Mouse (Mus musculus): ENCODE measurements at regions not wholly inside any gene's neighbourhood (a gene's known extent, or its start where the extent isn't known, plus 50 kb on each side); places are given as distances from the start of the nearest gene placed in this dataset.

DNA sequence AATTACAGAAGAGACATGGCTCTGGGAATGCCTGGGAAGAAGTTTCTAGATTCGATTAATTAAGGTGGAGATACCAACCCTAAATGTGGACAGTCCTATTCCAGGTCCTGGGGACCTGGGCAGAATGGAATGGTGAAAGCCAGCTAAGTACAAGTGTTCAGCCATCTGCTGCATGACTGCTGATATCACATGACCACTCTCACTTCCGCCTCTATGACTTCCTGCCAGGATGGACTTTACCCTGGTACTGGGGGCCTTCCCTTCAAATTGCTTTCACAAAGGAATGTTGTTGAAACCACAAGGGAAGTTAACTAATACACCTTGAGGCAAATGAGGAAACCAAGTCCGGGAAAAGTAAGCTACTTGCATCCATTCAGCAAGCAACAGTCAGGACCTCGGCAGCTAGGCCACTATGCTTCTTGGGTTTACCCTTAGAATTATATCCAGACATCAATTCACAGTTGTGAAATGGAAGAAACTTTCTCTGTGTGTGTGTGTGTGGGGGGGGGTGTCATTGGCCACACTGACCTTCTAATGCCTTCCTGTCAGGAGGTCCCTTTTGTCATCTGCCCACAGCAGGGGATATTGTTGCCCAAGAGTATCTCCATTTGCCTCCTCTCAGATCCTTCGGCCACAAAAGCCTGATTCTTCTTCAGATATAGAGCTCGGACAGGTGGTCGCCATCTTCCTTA, 330.6 kb downstream of the Nuak1 start:
- Histone ChIP-seq H3K27ac (no peak overlapping the region), H3K4me3 (no peak overlapping the region)
- DNase-seq (ENCODE audit: low spot score in 2 of 2): no peak
- no peak for TF ChIP-seq CTCF (conservative IDR thresholded peaks at IDR 0.05)

DNA sequence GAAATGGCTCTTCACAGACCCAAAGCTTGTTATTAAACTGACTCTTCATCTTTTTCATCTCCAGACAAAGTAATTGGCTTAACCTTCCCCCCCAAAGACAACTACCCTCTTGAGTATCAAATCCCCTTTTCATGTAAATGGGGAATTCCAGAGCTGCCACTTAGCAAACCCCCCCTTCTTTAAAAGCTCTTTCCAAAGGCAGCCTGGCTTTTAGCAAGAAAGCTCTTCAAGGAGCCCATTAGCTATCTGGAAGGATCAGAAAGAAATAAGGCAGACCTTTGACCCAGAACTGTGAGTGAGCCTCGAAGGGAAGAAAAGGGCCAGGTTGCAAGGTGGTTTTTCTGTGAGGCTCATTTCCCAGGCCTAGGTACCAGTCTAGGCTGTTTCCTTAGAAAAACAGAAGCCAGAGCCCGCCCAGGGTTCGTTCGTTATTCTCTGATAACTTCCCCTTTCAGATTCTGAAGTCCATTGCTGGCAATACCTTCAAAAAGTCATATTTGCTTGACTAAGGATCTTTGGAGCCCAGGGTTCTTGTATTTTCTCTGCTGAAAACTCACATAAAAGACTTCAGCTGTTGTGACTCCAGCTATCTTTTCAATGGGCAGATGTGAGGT, 329.9 kb downstream of the Nuak1 start:
- no peak for TF ChIP-seq CTCF (conservative IDR thresholded peaks at IDR 0.05)
- H3K4me3 ChIP-seq: no peak overlapping the region
- no peak overlapping the region for H3K27ac ChIP-seq
- DNase-seq (ENCODE audit: low spot score in 2 of 2): no peak

DNA sequence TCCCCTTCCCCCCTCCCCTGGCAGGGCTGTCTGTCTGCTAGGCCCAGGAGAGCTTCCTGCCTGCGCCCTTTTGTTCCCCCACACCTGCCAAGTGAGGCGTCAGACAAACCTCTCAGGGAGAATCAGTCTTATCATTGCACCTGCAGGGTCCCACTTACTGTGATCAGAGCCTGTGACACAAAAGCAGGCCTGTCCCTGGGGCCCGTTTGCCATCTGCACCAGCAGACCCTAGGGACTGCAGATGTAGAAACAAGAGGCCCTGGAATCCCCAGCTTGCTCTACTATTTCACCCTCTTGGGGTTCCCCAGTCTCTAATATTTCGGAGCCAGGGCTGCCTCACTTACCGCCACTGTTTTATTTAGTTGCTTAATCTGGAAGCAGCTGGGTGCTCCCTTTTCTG, 328.9 kb downstream of the Nuak1 start:
- TF ChIP-seq CTCF (conservative IDR thresholded peaks at IDR 0.05): no peak
- H3K27ac ChIP-seq: no peak overlapping the region
- DNase-seq (ENCODE audit: low spot score in 2 of 2): no peak

DNA sequence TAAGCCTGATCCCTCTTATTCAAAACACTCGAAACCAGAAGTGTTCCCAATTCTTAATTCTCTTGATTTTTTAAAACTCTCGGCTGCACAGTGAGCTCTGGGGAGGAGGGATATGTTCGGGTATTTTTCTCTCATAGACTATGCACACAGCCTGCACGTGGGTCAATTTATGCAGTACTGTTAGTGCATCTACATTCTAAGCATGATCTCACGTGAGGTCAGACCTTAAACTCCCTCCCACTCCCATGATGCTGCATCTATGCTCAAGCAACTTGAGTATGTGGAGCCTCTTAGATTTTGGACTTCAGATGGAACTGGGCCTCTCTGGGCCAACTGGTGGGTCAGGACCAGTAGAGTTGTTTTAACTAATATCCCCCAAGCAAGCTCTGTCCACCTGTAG, 328.5 kb downstream of the Nuak1 start:
- no peak for DNase-seq (ENCODE audit: low spot score in 2 of 2)

More for the DNA sequence above, 328.9 kb downstream of the Nuak1 start:
- no peak overlapping the region for H3K4me3 ChIP-seq

DNA sequence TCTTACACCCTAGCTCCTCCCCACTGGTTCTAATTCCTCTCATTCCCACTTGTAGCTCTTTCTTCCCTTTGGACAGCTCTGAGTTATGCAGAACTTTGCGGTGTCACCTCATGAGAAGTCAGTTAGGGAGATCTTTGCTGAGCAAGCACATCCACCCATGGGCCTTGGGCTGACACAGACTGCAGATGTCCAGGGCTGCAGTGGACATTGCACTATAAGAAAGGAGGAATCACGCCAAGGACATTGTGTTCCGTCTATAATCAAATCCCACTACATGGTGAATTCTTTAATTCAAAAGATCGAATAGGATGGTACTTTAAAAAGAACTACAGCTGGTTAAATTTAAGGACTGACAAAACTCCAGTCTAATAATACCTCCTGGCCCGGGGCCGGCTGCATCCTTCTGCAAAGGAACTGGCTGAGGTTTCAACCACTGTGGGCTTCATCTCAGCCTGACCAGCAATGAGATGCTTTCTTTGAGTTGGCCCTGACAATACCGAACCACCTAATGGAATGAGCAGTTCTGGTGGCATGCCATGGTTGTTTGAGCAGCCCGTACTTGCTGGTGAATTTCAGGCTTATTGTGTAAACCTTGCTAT, 320.3 kb downstream of the Nuak1 start:
- H3K4me3 ChIP-seq: no peak overlapping the region
- DNase-seq (ENCODE audit: low spot score in 2 of 2): no peak
- TF ChIP-seq CTCF (conservative IDR thresholded peaks at IDR 0.05): no peak
- no peak overlapping the region for H3K27ac ChIP-seq

More for the DNA sequence above, 328.5 kb downstream of the Nuak1 start:
- no peak for TF ChIP-seq CTCF (conservative IDR thresholded peaks at IDR 0.05)
- no peak overlapping the region for H3K4me3 ChIP-seq
- H3K27ac ChIP-seq: no peak overlapping the region

DNA sequence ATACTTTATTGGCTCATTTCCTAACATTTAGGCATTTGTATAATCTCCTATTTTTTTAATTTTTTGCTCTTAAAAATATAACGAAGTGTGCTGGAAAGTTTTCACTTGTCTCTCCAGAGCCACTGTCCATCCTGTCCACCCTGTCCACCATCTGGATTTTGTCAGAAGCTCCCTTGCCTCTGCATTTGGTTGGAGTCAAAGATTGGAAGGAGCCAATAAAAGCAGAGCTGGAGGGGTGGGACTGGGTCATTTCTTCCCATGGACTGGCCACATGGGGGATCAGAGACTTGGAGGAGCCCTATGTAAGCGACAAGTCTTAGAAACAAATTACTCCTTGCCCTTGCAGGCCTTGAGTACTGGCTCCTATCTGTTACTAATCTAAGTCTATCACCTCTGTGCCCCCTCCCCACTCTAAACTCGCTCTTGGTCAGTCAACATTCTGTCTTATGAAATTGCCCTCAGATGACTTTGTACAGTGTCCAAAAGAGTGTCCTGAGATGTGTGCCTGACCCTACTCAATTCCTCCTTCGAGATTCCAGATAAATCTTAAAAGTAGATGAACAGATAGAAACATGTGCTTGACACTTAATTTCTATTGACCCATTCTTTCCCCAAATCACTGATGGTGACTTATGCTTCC, 303.3 kb downstream of the Nuak1 start:
- no peak overlapping the region for H3K27ac ChIP-seq

DNA sequence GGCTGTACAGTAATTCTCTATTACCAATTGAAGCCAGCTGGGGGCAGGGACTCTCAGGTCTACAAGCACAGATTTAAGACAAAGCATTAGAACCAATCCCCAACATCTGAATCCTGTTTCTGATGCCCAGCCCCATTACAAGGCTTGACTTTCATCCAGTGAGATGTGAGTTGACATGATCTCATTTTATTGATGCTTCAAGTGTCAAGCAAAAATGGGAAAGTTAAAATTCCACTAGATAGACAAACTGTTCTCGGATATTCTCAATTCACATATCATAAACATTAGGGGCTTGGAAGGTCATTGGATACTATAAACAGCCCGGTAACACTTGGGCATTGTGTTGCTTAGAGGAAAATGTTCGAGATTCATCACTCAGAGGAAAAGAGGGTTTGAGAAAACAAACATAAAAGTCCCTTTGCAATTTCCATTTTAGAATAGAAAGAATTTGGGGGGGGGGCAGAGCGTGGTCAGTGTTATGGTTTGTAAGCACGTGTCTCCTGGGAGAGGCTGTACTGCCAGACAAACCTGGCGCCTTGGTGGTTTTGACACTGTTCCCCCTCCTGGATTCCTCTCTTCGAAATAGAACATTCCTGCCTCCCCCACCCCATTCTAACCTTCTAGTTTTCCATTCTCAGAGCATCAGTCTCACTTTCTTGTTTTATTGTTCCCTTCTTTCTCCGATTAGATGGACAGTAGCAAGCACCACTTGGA, 297.5 kb downstream of the Nuak1 start:
- no peak for DNase-seq (ENCODE audit: low spot score in 2 of 2)
- no peak overlapping the region for H3K27ac ChIP-seq
- no peak overlapping the region for H3K4me3 ChIP-seq
- TF ChIP-seq CTCF (conservative IDR thresholded peaks at IDR 0.05): no peak

More for the DNA sequence above, 303.3 kb downstream of the Nuak1 start:
- no peak overlapping the region for H3K4me3 ChIP-seq
- TF ChIP-seq CTCF (conservative IDR thresholded peaks at IDR 0.05): no peak
- DNase-seq (ENCODE audit: low spot score in 2 of 2): no peak

DNA sequence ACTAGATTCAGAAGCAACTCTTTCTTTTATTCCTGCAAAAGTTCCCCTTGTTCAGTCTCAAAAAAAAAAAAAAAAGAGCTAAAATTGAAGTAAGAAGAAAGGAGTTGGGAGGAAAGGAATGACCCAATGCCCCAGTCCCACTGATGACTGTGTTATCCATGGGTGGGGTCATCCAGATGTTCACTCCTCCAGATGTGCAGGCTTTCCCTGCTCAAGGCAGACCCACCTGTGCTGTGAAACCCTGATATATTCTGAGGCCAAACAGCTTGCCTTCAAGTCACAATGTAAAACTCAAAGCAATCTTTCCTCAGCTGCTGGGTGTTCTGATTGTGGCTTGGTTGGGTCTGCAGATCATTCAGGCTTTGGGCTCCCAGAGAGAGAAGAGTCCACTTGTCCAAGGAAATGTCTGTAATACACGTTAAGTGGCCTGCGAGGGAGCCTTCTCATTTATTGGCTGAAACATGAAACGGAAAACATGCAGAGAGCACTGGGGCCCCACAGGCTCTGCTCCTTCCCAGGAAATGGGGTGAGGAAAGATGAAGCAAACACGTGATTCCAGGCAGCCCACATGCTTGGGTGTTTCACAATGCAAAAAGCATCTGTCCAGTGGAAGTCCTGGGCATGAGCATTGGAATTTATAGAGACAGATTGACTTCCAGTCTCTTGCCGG, 296.6 kb downstream of the Nuak1 start:
- H3K4me3 ChIP-seq: no peak overlapping the region
- H3K27ac ChIP-seq: no peak overlapping the region
- DNase-seq (ENCODE audit: low spot score in 2 of 2): no peak
- no peak for TF ChIP-seq CTCF (conservative IDR thresholded peaks at IDR 0.05)

DNA sequence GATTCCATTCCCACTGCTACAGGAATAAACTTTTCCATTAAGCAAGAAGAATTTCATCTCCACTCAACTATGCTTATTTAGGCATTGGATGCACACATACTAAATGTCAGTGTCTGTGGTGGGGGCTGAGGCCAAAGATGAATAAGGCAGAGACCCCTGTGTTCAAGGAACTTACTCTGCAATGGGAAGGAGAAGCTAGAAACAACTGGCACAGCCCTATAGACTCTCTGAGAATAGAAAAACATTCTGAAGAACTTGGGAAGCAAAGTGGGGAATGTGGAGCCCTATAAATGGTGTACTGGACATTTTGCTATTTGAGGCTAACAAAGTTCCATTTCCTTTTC, 296.1 kb downstream of the Nuak1 start:
- TF ChIP-seq CTCF (conservative IDR thresholded peaks at IDR 0.05): no peak
- DNase-seq (ENCODE audit: low spot score in 2 of 2): no peak
- H3K4me3 ChIP-seq: no peak overlapping the region
- no peak overlapping the region for H3K27ac ChIP-seq

DNA sequence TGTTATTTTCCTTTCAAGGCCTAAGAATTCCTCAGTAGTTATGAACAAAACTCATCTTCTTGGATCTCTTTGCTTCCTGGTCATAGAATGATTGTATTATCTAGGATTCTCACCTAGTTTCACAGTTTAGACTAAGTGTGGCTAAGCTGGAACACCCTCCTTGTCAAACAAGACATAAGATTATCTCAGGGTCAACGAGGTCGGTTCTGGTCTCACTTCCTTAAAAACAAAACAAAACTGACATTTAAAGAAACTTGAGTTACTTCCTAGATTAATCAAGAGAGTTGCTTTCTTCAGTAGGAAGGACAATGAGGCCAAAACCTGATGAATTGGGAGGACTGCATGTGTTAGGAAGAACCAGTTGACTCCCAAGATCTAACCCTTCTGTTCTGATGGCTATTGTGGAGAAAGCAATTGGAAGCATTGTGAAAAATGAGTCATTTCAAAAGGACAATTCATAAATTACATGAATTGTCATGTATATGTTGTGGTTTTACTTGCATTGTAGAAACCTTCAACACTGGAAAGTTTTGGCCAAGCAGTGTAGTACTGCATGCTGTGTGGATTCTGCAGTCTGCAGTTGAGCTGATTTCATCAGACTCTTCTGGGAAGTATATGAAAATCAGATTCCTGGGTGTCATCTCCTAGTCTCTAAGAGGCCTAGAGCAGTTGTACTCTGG, 293.0 kb downstream of the Nuak1 start:
- no peak overlapping the region for H3K27ac ChIP-seq
- TF ChIP-seq CTCF (conservative IDR thresholded peaks at IDR 0.05): no peak
- H3K4me3 ChIP-seq: no peak overlapping the region
- DNase-seq (ENCODE audit: low spot score in 2 of 2): no peak

DNA sequence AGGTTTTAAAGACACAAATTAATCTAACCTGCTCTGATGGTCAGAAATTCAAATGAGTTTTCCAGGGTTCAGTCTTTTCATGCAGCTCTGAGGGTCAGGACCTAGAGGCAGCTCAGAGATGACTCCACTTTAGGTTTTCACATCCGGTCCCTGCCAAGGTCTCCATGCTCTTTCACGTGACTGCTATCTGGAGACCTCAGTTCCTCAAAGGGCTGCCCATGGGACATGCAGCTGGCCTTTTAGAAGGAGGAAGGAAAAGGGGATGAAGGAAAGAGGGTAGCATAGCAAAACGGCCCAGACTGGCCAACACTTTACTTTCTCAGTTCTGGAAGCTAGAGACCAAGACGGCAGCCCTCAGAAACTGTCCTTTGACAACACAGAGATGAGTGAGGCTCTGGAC, 276.6 kb downstream of the Nuak1 start:
- TF ChIP-seq CTCF (conservative IDR thresholded peaks at IDR 0.05): no peak
- no peak overlapping the region for H3K27ac ChIP-seq
- no peak overlapping the region for H3K4me3 ChIP-seq
- no peak for DNase-seq (ENCODE audit: low spot score in 2 of 2)

All from layer of hippocampus, adult 2 months (tissue).